Mouse (Mus musculus) fibroblast of lung, adult 2 months (primary cell): ENCODE data around the gene Scarb2.
A peak's percentile ranks its signal among the peaks of the same experiment; 100 is the strongest.

Experiments
- DNase-seq: peaks from one replicate; pipeline ENCODE4 v3.0.0-alpha.2; 2011; ENCODE audit warnings: low read depth

The Scarb2 gene

DNA sequence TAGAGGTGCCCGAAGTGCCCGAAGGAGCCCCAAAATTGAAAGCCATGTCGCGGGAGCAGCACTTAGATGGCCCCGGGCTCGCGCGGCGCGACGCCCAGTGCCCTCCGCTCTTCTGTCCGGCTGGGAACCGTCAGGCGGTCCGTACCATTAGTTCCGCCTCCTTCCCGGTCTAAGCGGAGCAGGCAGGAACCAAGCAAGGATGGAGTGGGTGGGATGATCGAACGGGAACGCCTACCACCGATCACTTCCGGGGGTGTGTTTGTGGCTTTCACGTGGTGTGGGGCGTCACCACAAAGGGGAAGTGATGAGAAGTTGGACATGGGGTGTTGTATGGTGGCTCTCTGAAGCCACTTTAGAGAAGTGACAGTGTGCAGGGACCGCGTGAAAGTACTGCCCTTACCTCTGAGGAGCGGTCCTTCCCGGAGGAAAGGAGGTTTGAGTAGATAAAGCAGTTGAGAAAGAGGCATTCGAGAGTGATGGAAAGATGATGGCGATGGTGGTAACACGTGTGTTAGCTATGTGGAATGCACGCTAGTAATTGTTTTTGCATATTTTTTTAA lies 71.5 kb downstream of the Scarb2 start, which contains the start of gene Nup54:
Gene Nup54 (minus strand): TSS at position 195 of the 560 bp plus-strand sequence.
- peak; percentile 96 for DNase-seq

DNA sequence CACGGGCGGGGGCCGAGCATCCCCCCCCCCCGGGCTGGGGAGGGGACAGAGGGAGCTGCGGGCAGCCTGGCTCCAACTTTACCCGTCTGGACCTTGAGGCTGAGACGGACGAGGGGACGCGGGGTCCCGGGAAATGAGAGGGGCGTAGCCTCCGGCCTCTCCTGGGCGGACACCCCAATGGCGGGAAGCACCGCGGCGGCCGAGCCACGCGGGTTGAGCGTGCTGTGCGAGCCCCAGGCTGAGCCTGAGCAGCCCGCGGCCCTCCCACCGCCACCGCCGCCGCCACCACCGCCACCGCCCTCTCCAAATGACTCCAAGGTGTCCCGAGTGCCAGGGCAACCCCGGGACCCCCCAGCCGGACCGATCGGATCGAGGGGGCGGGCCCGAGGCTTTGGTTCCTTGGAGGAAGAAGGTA lies 72.1 kb downstream of the Scarb2 start:
- DNase-seq = no peak

DNA sequence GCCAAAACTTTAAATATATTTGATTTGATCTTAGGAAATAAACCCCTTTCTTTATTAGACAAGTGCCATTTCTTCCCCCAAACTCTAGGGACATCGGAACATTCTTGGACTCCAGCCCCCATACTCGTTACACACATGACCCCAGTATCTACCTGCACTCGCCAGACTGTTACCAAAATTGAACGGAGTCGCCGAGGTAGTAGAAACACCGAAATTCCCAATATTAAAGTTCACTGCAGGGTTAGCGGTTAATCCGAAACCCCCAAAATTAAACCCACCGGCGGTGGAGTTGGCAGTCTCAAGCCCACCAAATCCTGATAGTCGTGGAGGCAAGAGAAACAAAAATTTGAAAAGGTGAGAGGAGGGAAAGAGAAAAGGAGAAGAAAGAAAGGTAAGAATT lies 72.6 kb downstream of the Scarb2 start:
- no peak for DNase-seq

DNA sequence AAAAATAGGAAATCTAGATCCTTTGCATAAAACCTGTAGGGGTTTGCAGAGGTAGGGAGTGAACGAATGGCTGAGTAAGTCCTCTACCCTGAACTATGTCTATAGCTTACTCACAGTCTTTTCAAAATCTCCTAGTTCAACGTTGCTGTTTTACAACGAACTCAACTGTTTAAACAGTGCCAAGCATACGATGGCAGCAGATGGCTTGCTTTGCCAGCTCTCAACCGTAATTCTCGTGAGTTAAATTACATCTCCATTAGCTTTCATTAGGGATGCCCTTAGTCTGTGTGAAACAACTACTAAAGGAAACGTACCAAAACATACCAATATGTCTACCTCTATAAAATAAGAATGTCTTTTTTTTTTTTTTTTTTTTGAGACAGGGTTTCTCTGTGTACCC lies 75.0 kb downstream of the Scarb2 start:
- DNase-seq = no peak

DNA sequence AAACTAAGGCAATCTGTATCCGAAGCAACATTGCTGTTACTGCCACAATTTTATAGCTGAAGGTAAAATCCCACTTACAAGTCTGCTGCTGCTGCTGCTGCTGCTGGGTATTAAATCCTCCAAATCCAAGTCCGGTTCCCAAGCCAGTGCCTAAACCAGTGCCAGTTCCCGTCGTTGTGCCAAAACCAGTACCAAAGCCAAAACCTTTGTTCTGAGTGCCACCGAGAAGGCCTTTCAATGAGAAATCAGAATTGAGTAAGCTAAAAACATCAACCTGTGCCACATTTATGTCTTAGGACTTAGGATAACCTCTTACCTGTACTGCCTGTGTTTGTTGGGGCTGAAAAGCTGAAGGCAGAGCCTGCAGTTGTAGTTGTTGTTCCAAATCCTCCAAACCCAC lies 75.9 kb downstream of the Scarb2 start:
- no peak for DNase-seq

DNA sequence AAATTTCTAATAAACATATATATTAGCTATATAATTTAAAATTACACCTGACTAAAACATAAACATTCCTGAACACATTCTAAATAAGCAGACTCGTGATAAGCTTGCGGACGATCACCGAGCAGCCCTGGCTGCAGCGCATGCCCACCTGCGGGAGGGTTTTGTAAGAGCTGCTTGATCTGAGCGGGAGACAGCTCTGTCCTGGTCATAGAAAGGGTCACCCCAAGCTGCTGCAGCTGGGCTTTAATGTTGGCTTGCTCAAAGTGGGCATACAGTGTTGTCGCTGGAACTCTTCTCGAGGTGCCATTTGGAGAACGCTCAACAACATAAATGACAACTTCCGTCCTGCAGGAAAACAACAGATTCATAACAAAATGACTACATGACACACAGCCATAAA lies 82.5 kb downstream of the Scarb2 start:
- no peak for DNase-seq

DNA sequence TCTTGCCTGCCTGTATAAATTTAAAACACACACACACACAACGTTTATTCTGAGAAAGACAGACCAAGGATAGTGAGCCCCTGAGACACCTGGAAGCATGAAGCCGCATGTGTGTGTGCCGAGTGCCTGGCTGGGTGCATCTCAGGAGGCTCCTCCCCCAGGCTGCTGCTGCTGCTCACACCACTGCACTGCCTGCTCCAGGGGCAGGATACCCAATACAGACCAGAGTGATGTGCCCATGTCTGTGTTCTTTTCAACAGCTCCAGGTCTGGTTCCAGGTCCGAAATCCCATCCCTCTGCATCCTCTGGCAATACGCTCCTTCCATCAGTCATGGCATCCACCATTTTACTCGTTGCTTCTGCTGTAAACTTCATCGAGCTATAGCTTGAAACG lies 92.7 kb downstream of the Scarb2 start:
- no peak for DNase-seq

DNA sequence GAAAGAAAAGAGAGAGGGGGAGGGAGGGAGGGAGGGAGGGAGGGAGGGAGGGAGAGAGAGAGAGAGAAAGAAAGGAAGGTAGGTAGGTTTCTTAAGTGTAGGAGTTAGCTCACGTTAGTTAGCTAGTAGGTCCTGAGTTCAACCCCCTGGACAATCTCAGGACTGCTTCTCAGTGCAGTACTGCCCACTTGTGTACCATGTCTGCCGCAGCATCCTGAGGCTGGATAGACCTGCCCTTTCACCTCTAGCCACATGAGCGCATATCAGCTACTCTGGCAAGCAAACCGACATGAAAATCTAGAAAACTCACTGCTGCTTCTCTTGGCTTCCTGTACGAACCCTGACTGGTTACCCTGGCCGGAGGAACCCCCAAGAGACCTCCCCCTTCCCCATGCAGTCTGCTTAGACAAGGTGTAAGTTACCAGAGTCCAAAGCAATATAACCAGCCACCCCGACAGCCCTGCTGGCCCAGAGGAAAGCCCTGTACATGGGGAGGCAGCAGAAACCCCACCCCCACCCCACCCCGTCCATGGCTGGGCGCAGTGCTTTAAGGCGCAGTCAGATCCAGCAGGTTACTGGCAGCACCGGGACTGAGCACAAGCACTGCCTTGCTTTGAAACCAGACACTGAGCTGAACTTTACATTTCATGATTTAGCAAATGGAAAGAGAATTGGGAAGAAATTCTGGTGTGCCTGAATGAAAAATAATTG lies 93.2 kb downstream of the Scarb2 start:
- no peak for DNase-seq

DNA sequence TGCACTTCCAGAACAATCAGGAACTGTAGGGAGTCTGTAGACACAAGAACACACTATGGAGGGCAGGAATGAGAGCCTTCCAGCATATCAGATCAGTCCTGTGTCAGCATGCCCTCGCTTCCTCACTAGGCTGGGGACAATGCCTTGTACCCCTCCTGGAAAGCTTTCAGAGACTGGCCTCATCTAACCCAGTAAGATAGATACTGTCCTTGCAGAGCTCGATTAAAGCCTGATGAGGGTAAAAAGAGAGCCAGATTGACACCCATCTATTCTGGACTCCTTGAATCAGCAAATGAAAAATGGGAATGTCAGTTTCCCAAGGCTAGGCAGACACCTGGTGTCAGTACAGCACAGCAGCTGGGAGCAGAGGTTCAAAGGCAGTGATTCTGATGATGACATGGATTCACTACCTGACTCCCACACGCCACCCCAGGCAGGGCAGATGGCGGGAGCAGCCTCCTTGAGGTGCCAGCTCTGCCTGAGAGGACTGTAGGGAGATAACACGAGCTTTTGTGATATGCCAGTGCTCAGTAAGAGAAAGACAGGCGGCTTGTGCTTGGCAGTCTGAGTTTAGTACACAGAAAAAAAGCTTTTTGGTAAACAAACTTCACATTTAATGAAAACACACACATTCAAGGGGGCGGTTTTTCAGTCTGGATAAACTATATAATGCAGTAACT lies 95.0 kb downstream of the Scarb2 start:
- DNase-seq = no peak

DNA sequence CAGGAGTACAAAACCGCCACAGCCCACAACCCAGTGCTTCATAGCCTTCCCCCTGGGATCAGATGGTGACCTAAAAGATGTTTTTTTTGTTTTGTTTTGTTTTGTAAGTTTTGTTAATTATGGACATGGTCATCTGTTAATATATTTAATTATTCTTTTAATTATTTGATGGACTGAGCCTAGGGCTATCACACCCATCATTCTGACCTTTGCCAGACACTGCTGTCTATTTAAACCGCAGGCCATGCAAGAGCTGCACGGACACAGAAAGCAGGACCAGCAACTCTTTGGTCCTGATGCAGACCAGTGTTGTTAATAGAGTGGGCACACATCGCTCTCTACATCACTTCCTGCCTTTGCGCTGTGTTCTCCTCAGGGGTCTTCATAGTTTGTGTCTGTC lies 96.1 kb downstream of the Scarb2 start:
- DNase-seq = no peak

DNA sequence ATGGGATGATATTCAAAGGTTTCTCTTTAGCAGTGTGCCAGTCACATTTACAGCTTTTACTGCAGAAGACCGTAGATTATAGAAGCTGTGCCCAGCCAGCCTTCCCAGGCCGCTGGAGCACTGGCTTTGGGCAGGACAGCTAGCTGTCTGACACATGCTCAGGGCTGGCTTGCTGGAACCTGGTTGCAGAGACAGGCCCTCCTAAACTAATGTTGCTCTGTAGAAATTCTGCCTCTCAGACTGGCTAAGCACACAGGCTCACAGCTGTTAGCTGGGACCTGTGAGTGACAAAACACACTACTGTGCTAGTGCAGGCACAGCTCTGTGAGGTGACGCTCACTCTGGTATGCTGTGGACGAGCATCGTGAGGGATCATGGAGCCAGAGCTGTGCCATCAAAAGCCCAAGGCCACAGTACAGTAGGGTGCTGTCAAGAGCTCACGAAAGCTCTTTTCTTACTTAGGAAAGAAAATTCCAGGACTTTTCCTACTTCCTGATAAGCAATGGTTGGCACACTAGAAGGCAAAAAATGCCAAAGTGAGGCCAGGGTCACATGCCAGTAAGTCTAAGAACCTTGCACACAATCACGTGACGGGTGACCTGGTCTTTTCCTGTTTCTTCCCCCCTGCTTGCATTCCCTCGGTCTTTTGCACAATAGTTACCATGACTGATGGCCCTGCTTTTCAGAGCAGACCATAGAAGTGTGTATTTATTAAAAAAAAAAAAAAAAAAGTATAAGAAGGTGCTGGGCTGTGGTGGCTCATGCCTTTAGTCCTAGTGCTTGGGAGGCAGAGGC lies 97.1 kb downstream of the Scarb2 start:
- DNase-seq = peak; percentile 30

DNA sequence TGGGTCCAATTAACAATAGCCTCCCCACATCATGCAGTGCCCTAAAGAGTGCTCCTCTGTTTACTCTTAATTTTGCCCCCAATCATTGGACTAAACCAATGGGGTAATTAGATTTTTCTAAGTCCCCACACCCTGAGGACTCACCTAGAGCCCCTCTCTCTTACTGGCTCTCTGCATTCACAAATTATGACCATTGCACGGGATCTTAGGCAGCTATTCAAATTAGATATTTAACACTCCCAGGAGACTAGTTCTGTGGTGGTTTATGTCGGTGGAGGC lies 102.3 kb downstream of the Scarb2 start:
- no peak for DNase-seq

DNA sequence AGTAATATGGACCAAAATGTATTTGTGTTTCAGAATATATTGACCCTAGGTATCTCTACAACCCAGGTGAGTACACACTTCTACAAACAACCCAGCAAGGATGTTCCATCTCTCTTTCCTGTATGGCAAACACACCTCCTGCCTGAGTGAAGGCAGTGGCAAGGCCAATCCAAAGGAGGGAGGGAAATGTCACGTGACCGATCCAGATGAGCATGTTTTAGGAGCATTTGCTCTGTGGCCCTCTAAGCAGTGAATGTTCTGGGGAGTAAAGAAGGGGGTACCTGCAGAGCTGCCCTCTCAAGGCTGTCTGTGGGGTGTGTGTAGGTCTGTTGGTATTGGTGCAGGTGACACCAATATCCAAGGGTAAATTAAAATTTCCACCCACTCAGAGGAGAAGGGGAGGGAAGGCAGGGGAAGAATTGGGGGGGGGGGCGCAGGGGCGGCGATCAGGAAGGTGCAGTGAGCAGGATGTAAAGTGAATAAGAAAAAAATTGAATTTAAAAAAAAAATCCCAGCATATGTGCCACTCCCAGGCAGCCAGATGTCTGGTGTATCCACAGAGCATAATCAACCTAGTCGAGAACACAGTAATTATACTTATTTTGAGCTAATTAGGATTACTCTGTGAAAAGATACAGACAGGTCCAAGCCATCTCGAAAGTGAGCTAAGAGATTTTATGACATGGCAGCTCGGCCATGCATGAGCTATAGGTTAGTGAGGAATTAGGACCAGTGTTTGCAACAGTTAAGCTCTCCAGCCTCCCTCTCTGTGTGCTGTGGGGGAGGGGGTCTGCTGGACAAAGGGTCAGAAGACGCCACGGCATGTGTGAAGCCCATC lies 102.9 kb downstream of the Scarb2 start:
- DNase-seq = no peak

DNA sequence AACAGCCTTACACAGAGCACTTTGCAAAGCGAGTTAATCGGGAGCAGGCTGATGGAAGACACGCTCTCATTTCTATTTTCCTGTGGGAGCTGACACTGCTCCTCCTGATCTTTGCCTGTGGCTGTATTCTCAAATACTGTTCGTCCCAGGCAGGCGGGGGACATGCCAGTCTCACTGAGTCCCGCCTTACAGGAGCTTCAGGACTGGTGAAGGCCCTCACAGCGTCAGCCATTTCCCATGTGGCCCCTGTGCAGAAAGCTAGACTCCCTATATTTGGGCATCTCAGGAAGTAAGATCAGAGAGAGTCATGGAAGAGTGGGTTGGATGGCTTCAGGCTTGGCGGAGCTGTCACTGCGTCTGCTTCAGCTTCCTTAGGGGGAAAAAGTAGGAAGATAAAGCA lies 103.8 kb downstream of the Scarb2 start:
- DNase-seq = no peak

DNA sequence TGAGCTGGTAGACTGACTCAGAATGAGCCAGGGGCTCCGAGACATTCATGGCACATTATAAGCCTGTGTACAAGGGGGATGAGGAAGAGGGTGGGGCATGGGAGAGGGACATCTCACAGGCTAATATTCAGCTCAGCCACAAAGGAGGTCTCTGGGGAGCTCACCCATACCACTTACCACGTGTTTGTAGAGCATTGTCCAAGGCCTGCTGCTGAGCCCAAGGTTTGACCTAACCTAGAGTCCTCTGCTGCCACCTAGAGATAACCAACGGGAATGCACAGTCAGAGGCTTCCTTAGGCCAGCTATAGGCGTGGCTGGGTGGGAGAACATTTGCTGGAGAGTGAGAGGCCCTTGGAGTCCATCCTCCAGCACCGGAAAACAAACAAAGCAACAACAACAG lies 108.5 kb downstream of the Scarb2 start:
- DNase-seq = peak; percentile 39

DNA sequence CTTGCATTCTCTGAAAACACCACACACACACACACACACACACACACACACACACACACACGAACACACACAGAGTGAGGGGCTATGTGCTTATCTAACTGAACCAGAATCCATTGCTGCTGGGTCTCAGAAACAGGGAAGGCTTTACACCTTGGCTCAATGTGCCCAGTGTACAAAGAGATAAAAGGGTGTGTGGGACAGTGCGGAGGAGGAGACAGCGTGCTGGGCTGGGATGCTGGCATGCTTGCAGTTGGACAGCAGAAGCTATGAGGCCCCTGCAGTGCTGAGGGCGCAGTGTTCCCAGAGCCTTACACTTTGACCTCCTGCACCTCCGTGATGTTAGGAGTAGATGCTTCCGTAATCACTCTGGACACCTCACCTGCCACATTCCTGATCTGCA lies 110.2 kb downstream of the Scarb2 start:
- no peak for DNase-seq

DNA sequence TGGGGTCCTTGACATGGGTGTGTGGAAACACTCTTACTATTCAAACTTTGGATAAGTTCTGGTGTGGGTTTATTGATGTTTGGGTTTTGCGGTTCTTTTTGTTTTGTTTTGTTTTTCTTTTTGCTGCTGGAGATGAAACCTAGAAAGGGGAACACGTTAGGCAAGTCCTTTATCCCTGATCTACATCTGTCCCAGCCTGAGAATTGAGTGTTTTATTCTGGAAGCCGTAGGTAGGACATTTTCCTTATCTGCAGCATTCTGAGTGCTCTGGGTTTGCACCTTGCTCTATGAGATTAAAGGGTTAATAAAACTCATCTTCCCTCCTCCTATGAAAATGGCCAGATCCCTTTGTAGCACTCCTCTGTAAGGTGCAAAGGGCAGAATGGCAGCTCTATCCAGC lies 110.9 kb downstream of the Scarb2 start:
- DNase-seq = no peak

DNA sequence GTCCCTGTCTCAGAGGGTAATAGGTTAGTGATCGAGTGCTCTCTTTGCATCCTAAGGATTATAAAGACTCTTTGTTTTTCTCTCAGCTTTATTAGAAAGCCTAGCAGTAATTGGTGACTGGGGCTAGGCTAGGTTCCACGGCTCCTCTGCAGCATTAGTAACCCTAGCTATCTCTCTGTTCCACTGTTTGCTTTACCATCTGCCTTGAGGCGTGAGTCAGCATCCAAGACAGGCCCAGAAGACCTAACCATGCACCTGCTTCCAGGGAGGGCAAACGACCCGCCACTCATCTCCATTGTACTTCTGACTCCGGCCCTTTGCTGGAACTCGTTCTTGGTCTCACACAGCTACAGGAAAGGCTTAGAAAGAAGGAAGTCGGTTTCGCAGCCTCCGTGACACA lies 112.8 kb downstream of the Scarb2 start:
- DNase-seq = no peak

DNA sequence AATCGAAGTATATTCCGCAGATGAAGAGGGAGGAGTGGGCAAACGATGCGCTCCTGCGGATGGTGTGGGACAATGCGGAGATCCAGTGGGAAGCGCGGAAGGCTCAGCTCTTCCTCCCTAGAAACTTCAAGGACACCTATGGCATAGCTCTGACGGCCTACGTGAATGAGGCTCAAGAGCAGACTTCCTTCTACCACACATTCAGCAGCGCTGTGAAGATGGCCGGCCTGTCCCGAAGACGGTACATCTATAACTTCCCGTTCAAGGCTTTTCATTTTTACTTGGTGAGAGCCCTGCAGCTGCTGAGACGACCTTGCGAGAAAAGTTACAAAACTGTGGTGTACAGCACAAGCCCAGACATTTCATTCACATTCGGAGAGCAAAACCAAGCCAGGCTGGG lies 114.1 kb downstream of the Scarb2 start:
- no peak for DNase-seq
